Mouse (Mus musculus) liver, embryonic 14.5 days (tissue): ENCODE results near the gene Kctd7. TPM values are rescaled to one million over a fixed set of nuclear protein-coding genes. Genes with fewer than 3 reads are reported as not detected.

Experiments used
- ATAC-seq: fragments of 200-750 bp; cut with Nextera tagmentation; 2 replicates; pipeline ENCODE4 v1.8.0; 2017; ENCODE audit warnings: moderate number of reproducible peaks, mild to moderate bottlenecking, moderate library complexity; ENCODE audit not compliant: insufficient read depth
- DNase-seq, 3 experiments: peaks; one replicate each; pipeline ENCODE4 v3.0.0-alpha.2; 2012 to 2013; ENCODE audit warnings: low read depth in 3 of 3, low spot score in 3 of 3
- H3K27ac ChIP-seq: fragments of 300-500 bp; sonication (generic); 2 replicates; pipeline ENCODE4 v1.5.1; 2014; ENCODE audit warnings: moderate library complexity, mild to moderate bottlenecking, control low read depth, inconsistent platforms
- H3K27me3 ChIP-seq: fragments of 300-500 bp; sonication (generic); 2 replicates; pipeline ENCODE4 v1.6.1; 2014; ENCODE audit warnings: mild to moderate bottlenecking, low read length, moderate library complexity; ENCODE audit not compliant: control insufficient read depth, insufficient read depth
- H3K36me3 ChIP-seq: fragments of 300-500 bp; sonication (generic); replicated peaks from 2 replicates; pipeline ENCODE4 v1.6.1; 2014; ENCODE audit warnings: low read depth; ENCODE audit not compliant: control insufficient read depth, insufficient read depth
- H3K4me1 ChIP-seq, 2 experiments: fragments of 200-500 bp in 1 of 2; fragments of 300-500 bp in 1 of 2; sonication (generic) in 1 of 2; replicated peaks; 2 replicates each; pipeline ENCODE4 v1.6.1; 2012 to 2014; ENCODE audit warnings: antibody characterized with exemption in 1 of 2, inconsistent platforms in 1 of 2, low read length in 1 of 2; ENCODE audit not compliant: control insufficient read depth in 2 of 2, insufficient read depth in 2 of 2
- H3K4me2 ChIP-seq: fragments of 300-500 bp; sonication (generic); 2 replicates; pipeline ENCODE4 v1.6.1; 2014; ENCODE audit warnings: low read depth, mild to moderate bottlenecking, control low read depth, moderate library complexity
- H3K4me3 ChIP-seq, 2 experiments: fragments of 200-500 bp in 1 of 2; fragments of 300-500 bp in 1 of 2; sonication (generic) in 1 of 2; 2 replicates each; pipeline ENCODE4 v1.5.1; 2012 to 2014; ENCODE audit warnings: low read depth in 2 of 2, low read length in 2 of 2, mild to moderate bottlenecking in 2 of 2, control low read depth in 1 of 2, inconsistent platforms in 1 of 2, moderate library complexity in 1 of 2; ENCODE audit not compliant: insufficient read depth in 1 of 2
- H3K9ac ChIP-seq: fragments of 300-500 bp; sonication (generic); replicated peaks from 2 replicates; pipeline ENCODE4 v1.6.1; 2014; ENCODE audit warnings: mild to moderate bottlenecking, control low read depth, moderate library complexity
- H3K9me3 ChIP-seq: fragments of 300-500 bp; sonication (generic); 2 replicates; pipeline ENCODE4 v1.6.1; 2016; ENCODE audit warnings: low read length, mixed read lengths; ENCODE audit not compliant: control insufficient read depth
- CTCF ChIP-seq: IDR thresholded peaks from 2 replicates; pipeline ENCODE4 v1.5.1; 2016; ENCODE audit warnings: antibody characterized with exemption, low read depth, control low read depth
- EP300 ChIP-seq: IDR thresholded peaks from 2 replicates; pipeline ENCODE4 v1.6.1; 2016; ENCODE audit warnings: antibody characterized with exemption, low read depth
- WGBS: fragments of 180-500 bp; shearing (Covaris S2); extraction: QIAGEN DNeasy Blood & Tissue Kit; methylation state at CpG from one replicate; pipeline ENCODE4 v1.1.7; 2014; ENCODE audit not compliant: insufficient replicate concordance; 5-methylcytosine and 5-hydroxymethylcytosine counted together
- polyA plus RNA-seq, 2 experiments: library from polyadenylated mRNA; depleted of rRNA in 1 of 2; stranded (reverse) in 1 of 2; unstranded in 1 of 2; fragments of >200 nt; fragmentation: Nextera tagmentation in 1 of 2; extraction: Ambion mirVana in 1 of 2; gene quantifications; 2 replicates each; pipeline versions ENCODE4 v1.2.1 to v1.2.3; 2012 to 2014

Gene Kctd7
- polyA plus RNA-seq, 2 experiments = 3.6 to 3.8 TPM

- ATAC-seq = no peak
- DNase-seq = no peak
- H3K4me1 ChIP-seq = no peaks in the 10 kb centered on the region
- no peak overlapping the region for H3K9ac ChIP-seq
- H3K27ac ChIP-seq = no peak overlapping the region
- TF ChIP-seq EP300 (no peak), CTCF (no peak)
- H3K36me3 ChIP-seq = peaks cover under 1% of the 10 kb centered on the region; the same call in 1 of the 2 replicates
- H3K4me2 ChIP-seq = no peak overlapping the region
- no peak overlapping the region for H3K4me3 ChIP-seq
- H3K9me3 ChIP-seq = no peaks in the 10 kb centered on the region
- 79% methylated on average over 12 of the region's 12 CpGs for WGBS
- no peaks in the 10 kb centered on the region for H3K27me3 ChIP-seq
These were observed 33.8 kb upstream of the Kctd7 start for GRCm38 (mm10) chr5:130110632-130111464.

DNA sequence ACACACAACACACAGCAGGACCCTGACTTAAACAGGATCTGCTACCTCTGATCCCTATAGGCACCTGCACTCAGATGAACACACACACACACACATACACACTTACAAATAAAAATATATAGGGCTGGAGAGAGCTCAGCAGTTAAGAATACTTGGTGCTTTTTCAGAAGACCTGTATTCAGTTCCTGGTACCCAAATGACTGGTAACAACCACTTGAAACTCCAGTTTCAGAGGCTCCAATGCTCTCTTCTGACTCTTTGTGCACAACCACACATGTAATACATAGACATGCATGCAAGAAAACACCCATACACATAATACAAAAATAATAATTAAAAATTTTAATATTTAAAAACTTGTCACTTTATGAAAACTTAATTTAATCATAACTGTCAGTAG lies 32.0 kb upstream of the Kctd7 start:
- ATAC-seq (no peak), DNase-seq (no peak)
- Histone ChIP-seq H3K36me3 (peaks cover 2% of the 10 kb centered on the region; the same call in 1 of the 2 replicates), H3K27me3 (no peaks in the 10 kb centered on the region), H3K27ac (no peak overlapping the region), H3K9me3 (no peaks in the 10 kb centered on the region), H3K4me3 (no peak overlapping the region), H3K4me1 (no peaks in the 10 kb centered on the region), H3K9ac (no peak overlapping the region), H3K4me2 (no peak overlapping the region)
- TF ChIP-seq EP300 = no peak
- no peak for TF ChIP-seq CTCF

GRCm38 (mm10) chr5:130116116-130116515 lies 28.5 kb upstream of the Kctd7 start:
- WGBS = 71% methylated on average over 12 of the region's 12 CpGs
- Histone ChIP-seq H3K4me1 (no peaks in the 10 kb centered on the region), H3K9me3 (no peaks in the 10 kb centered on the region), H3K36me3 (peaks cover 2% of the 10 kb centered on the region; the same call in 1 of the 2 replicates), H3K4me3 (no peak overlapping the region), H3K27me3 (no peaks in the 10 kb centered on the region), H3K9ac (no peak overlapping the region), H3K4me2 (no peak overlapping the region), H3K27ac (no peak overlapping the region)
- no peak for DNase-seq
- no peak for ATAC-seq
- TF ChIP-seq CTCF = no peak
- TF ChIP-seq EP300 = no peak

DNA sequence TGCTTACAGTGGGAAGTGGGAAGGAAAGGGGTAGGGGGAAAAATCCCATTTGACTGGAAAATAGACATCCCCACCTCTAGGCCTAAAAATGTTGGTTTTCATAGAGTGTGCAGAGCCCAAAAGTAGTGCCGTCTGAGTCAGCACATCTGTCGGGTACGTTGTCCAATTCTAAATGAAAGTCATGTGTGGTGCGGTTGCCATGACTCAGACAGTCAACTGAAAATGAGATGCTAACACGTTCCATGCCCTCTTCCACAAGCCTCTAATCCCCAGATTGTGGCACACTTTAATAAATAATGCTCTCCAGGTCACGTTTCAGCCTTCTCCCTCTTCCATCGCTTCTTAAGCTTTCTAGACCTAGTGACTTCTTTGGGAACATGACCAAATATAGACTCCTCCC lies 27.8 kb upstream of the Kctd7 start:
- Histone ChIP-seq H3K4me3 (no peak overlapping the region), H3K9ac (no peak overlapping the region), H3K27me3 (no peaks in the 10 kb centered on the region), H3K4me2 (no peak overlapping the region), H3K27ac (no peak overlapping the region), H3K4me1 (no peaks in the 10 kb centered on the region), H3K36me3 (peaks cover 2% of the 10 kb centered on the region; the same call in 1 of the 2 replicates), H3K9me3 (no peaks in the 10 kb centered on the region)
- WGBS = 85% methylated on average over 7 of the region's 7 CpGs
- TF ChIP-seq CTCF = no peak
- TF ChIP-seq EP300 = no peak
- ATAC-seq = no peak
- no peak for DNase-seq

DNA sequence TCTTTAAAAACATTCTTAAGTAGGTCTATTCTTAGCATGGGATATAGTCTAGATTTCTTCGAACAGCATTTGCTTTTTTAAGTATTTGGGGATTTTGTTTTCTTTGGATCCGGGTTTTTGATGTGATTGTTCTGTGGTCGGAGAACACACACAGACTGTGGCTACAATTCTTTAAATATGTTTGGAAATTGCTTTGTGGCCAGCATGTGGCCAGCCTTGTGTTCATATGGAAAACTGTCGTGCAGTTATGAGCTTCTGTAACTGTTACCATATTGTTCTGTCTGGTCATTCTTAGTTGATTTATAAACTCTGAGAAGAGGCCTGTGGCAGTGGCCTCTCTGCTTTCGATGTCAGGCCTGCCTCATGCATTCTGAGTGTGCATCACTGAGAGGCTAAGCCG lies 26.7 kb upstream of the Kctd7 start:
- Histone ChIP-seq H3K27me3 (no peaks in the 10 kb centered on the region), H3K9me3 (no peaks in the 10 kb centered on the region), H3K36me3 (peaks cover 2% of the 10 kb centered on the region; the same call in 1 of the 2 replicates), H3K4me1 (no peaks in the 10 kb centered on the region), H3K27ac (no peak overlapping the region), H3K9ac (no peak overlapping the region), H3K4me2 (no peak overlapping the region), H3K4me3 (no peak overlapping the region)
- DNase-seq = no peak
- no peak for ATAC-seq
- TF ChIP-seq CTCF (no peak), EP300 (no peak)
- WGBS = 79% methylated on average over 6 of the region's 6 CpGs
